Mouse (Mus musculus) right cerebral cortex, postnatal 36 days (tissue): Measurements from ENCODE around the gene Slain2.
"Not testable (repeated sequence)": the region's sequence is repeated elsewhere in the genome, so short reads cannot be mapped to it uniquely, and the experiment has no call there.

Experiments
- DNase-seq, 2 experiments: peaks; one replicate each; pipeline ENCODE4 v3.0.0; 2022; ENCODE audit warnings: low spot score in 2 of 2, mixed read lengths in 1 of 2

Gene Slain2

DNA sequence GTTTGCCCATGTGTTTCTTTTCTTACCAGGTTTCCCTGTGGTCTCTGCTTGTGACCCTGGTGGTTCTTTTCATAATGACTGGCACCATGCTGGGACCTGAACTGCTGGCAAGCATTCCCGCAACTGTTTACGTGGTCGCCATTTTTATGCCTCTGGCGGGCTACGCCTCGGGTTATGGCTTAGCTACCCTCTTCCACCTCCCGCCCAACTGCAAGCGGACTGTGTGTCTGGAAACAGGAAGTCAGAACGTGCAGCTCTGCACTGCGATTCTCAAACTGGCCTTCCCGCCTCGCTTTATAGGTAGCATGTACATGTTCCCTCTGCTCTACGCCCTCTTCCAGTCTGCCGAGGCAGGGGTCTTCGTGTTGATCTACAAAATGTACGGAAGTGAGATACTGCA, 97.7 kb downstream of the Slain2 start:
- not testable (repeated sequence) for DNase-seq

DNA sequence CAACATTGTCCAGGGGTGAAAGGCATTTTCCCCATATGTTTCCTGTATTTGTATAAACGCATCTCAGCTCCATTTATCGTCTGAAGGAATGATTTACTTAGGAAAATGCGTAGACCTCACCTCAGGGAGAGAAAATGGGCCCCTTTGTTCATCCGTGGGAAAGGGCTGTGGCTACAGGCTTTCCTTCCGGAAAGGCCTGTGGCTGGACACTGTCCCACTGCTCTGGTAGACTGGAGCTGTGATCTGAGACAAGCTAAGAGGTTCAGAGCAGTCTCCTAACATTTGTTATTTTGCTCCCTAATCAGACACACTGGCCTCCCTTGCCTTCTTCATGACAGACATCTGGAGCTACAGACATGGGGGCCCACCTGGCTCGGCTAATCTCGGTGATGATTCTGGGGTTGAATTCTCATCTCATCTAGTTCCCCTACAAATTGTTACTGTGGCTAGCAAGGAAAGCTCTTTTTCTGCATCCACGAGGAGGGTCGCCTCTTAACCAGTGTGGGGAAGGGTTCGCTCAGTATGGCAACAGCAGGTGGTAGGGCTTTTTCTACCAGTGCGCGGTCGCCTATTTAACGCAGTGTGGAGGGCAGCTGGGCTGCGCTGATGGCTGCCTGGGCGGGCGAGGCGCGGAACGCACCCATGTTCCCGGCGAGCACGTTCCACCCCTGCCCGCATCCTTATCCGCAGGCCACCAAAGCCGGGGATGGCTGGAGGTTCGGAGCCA, 98.9 kb downstream of the Slain2 start:
- DNase-seq: not testable (repeated sequence)

DNA sequence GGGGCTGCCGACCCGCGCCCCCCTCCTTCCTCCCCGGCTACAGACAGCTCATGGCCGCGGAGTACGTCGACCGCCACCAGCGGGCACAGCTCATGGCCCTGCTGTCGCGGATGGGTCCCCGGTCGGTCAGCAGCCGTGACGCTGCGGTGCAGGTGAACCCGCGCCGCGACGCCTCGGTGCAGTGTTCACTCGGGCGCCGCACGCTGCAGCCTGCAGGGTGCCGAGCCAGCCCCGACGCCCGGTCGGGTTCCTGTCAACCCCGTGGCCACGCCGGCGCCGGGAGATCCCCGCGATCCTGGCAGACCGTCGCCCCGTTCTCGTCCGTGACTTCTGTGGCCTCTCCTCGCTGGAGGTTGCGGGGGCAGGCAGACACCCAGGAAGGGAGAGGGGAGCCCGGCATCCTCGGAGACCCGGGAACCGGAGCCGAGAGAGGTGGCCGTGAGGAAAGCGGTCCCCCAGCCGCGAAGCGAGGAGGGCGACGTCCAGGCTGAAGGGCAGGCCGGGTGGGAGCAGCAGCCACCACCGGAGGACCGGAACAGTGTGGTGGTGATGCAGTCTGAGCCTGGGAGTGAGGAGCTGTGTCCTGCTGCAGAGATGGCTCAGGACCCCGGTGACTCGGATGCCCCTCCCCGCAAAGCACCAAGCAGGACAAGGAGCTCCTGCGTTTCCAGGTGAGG, 99.6 kb downstream of the Slain2 start:
- DNase-seq: not testable (repeated sequence)

DNA sequence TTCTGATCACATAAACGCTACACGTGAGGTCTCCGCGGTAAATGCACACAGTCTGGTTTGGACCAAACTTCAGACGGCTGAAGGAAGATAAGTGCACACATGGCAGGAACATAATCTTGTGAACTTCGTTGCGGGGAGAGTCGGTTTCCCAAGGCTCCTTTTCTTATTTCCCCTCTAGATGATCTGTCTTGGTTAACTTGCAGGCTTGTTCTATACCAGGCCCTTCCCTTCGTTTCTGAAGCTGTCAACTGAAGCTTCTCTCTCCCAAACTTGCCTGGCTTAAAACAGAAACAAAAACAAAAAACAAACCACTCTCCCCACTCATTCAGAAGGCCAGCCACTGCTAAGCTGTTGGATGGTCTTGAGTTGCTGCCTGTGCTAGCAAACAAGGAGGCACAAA, 100.6 kb downstream of the Slain2 start:
- no peak for DNase-seq

DNA sequence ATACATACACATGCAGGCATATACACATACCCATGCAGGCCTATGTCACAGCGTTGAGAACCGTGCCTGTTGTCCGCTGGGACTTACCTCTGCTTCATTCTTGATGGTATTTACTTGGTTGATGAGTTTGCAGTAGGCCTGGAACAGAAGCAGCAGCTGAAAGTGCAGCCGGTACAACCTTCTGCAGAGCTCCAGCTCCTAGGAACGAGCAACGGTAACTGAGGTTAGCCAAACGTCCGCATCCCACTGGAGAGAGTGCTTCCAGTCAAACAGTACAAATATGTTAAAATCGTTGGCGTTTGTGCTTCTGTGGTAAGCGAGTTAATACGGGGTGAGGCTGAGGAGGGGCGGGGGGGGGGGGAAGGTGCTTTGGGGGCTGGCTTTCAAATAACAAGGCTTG, 109.7 kb downstream of the Slain2 start:
- no peak for DNase-seq
